Comparison of ENCODE assay signal across 1 mouse cellular context in the genomic region with DNA sequence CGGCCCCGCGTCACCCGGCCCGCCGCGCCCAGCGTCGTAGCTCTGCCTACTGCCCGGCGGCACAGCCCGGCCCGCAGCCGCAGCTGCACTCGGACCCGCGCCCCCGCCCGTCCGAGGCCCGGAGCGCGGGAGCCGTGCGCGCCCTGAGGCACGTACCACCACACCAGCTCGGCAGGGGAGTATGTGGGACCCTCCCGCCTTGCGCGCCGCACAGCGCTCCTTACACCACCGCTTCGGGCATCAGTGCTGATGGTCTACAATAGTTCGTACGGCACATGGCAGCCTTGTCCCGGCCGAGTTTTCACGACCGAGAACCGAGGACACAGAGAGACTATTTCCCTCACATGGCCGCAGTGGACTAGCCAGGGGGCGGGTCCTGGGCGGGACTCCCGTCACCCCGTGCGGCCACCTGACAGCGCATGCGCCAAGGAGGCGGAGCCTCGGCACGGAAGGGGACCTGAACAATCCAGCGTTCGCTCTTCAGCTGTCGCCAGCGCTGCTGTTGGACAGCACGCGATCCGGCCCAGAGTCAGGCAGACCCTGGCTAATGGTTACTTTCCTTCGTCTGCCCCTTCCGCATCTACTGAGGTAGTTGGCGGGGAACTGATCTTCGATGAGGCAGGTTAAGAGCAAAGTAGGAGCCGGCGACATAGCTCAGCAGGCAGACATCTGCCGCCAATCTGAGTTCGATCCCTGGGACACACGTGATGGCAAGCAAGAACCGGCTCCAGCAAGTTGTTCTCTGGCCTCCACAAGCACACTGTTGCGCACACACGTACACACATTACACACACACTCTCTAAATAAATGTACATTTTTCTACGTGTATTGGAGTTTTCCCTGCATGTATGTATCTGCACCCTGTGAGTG.
A peak's percentile ranks its signal among the peaks of the same experiment; 100 is the strongest.
TF ChIP-seq lines count a peak whose summit lies in the region.

A gene (minus strand): TSS at position 389 of the 870 bp plus-strand sequence.

TF ChIP-seq in myocyte, 11 proteins besides CTCF, POLR2A, EP300 and RAD21 (continued from another document):
- TF ChIP-seq TCF3 (IDR thresholded peaks at IDR 0.05; ENCODE audit: insufficient read length, low read depth) (peak; percentile 23), CEBPB (IDR thresholded peaks at IDR 0.05; ENCODE audit: insufficient read depth, poor library complexity, severe bottlenecking) (no peak), E2F4 (IDR thresholded peaks at IDR 0.05; ENCODE audit: insufficient read depth) (peak; percentile 60)
